Mouse (Mus musculus): ENCODE data around the gene Syt9.

DNA sequence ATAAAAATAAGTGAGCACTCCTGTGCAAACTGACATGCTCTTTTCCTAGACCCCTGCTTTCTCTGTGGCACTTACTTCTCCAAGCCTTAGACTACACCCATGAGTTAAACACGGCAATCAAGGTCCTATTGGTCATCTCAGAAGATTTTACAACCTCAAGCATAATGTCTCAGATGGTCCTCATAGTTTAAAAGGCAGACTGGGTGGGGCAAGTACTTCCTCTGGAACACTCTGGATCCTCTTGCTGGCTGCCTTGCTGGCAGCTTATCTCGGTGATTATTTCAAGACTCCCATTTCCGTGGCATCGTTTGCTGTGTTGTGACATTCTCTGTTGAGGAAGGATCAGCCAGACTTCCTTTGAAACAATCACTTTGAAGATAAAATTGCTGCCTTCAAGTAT, 169.5 kb downstream of the Syt9 start:
- TF ChIP-seq POLR2A (IDR thresholded peaks at IDR 0.05; ENCODE audit: borderline replicate concordance, extremely low read depth, low read depth, low read length) (no peak), CTCF (IDR thresholded peaks at IDR 0.05; ENCODE audit: insufficient read depth, low read length) (no peak)

All from lung, adult 2 months (tissue).